Mouse (Mus musculus) embryonic fibroblast, embryonic 13.5 days (primary cell): ENCODE measurements around the gene Vhl. TPM values are rescaled to one million over a fixed set of nuclear protein-coding genes. Genes with fewer than 3 reads are reported as not detected.

Experiments
- H3K27ac ChIP-seq: 2 replicates; pipeline ENCODE4 v1.5.1; 2012; ENCODE audit warnings: low read length, control low read depth, inconsistent platforms; ENCODE audit not compliant: insufficient read depth
- H3K4me1 ChIP-seq: 2 replicates; pipeline ENCODE4 v1.6.1; 2011; ENCODE audit warnings: low read length; ENCODE audit not compliant: control insufficient read depth, insufficient read depth
- H3K4me3 ChIP-seq: 2 replicates; pipeline ENCODE4 v1.5.1; 2011; ENCODE audit warnings: mild to moderate bottlenecking, control low read depth, low read length; ENCODE audit not compliant: insufficient read depth
- CTCF ChIP-seq: IDR thresholded peaks from 2 replicates; pipeline ENCODE4 v1.5.1; 2011; ENCODE audit warnings: mild to moderate bottlenecking, control low read depth, low read length, moderate library complexity, borderline replicate concordance; ENCODE audit not compliant: insufficient read depth
- POLR2A ChIP-seq: IDR thresholded peaks from 2 replicates; pipeline ENCODE4 v1.6.1; 2011; ENCODE audit warnings: low read depth, mild to moderate bottlenecking, control low read depth, low read length, moderate library complexity
- polyA plus RNA-seq: library from polyadenylated mRNA; stranded (reverse); fragments of >200 nt; gene quantifications from 2 replicates; pipeline ENCODE4 v1.2.4, GENCODE M21; 2011; ENCODE audit warnings: low read depth; ENCODE audit not compliant: missing spikeins, insufficient read length

Vhl gene
- polyA plus RNA-seq, 1 experiment, result 38.7 TPM

- H3K27ac ChIP-seq, result no peak overlapping the region
- no peak for TF ChIP-seq CTCF
- TF ChIP-seq POLR2A, result no peak
- H3K4me3 ChIP-seq, result peak overlapping the region; percentile 72
- H3K4me1 ChIP-seq, result 0 out of 2 replicates have a peak, but pooled peaks cover 4% of the 10 kb centered on the region
Observed at GRCm38 (mm10) chr6:113624989-113625770, 1.4 kb downstream of the Vhl start.

- TF ChIP-seq CTCF (no peak), POLR2A (no peak)
- Histone ChIP-seq H3K4me3 (no peak overlapping the region), H3K27ac (no peak overlapping the region), H3K4me1 (0 out of 2 replicates have a peak, but pooled peaks cover 4% of the 10 kb centered on the region)
Observed at GRCm38 (mm10) chr6:113630322-113630721, 6.6 kb downstream of the Vhl start.

- H3K27ac ChIP-seq, result no peak overlapping the region
- no peak overlapping the region for H3K4me3 ChIP-seq
- TF ChIP-seq POLR2A, result no peak
- no peak for TF ChIP-seq CTCF
- no peaks in the 10 kb centered on the region for H3K4me1 ChIP-seq
Observed at GRCm38 (mm10) chr6:113632863-113633262, 9.1 kb downstream of the Vhl start.

- peak within 1 kb of the TSS; percentile 49 for H3K4me3 ChIP-seq
- no peaks in the 10 kb centered on the region for H3K4me1 ChIP-seq
- TF ChIP-seq POLR2A (peak; percentile 97), CTCF (peak; percentile 93)
- H3K27ac ChIP-seq, result no peak within 1 kb of the TSS
Observed at GRCm38 (mm10) chr6:113638302-113639040, 14.7 kb downstream of the Vhl start, which contains the start of gene Irak2. TSS of gene Irak2 (plus strand) at chr6:113638467.

GRCm38 (mm10) chr6:113639201-113639600, 15.4 kb downstream of the Vhl start:
- H3K4me3 ChIP-seq, result no peak overlapping the region
- H3K27ac ChIP-seq, result no peak overlapping the region
- no peaks in the 10 kb centered on the region for H3K4me1 ChIP-seq
- TF ChIP-seq POLR2A (no peak), CTCF (no peak)

GRCm38 (mm10) chr6:113642605-113643004, 18.8 kb downstream of the Vhl start:
- no peak overlapping the region for H3K27ac ChIP-seq
- no peak overlapping the region for H3K4me3 ChIP-seq
- H3K4me1 ChIP-seq, result no peaks in the 10 kb centered on the region
- TF ChIP-seq CTCF, result no peak
- TF ChIP-seq POLR2A, result no peak

GRCm38 (mm10) chr6:113643021-113643420, 19.3 kb downstream of the Vhl start:
- no peak overlapping the region for H3K4me3 ChIP-seq

GRCm38 (mm10) chr6:113643967-113644366, 20.2 kb downstream of the Vhl start:
- no peaks in the 10 kb centered on the region for H3K4me1 ChIP-seq
- no peak overlapping the region for H3K27ac ChIP-seq
- no peak overlapping the region for H3K4me3 ChIP-seq
- TF ChIP-seq CTCF (no peak), POLR2A (no peak)

More at GRCm38 (mm10) chr6:113643021-113643420, 19.3 kb downstream of the Vhl start:
- Histone ChIP-seq H3K27ac (no peak overlapping the region), H3K4me1 (no peaks in the 10 kb centered on the region)
- TF ChIP-seq POLR2A, result no peak
- TF ChIP-seq CTCF, result no peak

- no peak for TF ChIP-seq CTCF
- no peaks in the 10 kb centered on the region for H3K4me1 ChIP-seq
- H3K27ac ChIP-seq, result no peak overlapping the region
- H3K4me3 ChIP-seq, result no peak overlapping the region
Observed at GRCm38 (mm10) chr6:113644808-113645207, 21.0 kb downstream of the Vhl start.
